Mouse (Mus musculus) brain, embryonic 14.5 days (tissue): ENCODE results near the gene Nhsl1.

Source experiments
- CTCF ChIP-seq: fragments of 200-500 bp; IDR thresholded peaks from 2 replicates; pipeline ENCODE4 v1.5.1; 2012; ENCODE audit warnings: inconsistent platforms, mild to moderate bottlenecking, moderate library complexity, borderline replicate concordance; ENCODE audit not compliant: insufficient read depth, insufficient read length; ENCODE audit errors: extremely low read depth
- POLR2A ChIP-seq: fragments of 200-500 bp; IDR thresholded peaks from 2 replicates; pipeline ENCODE4 v1.6.1; 2012; ENCODE audit warnings: mild to moderate bottlenecking, inconsistent platforms, borderline replicate concordance; ENCODE audit not compliant: poor library complexity, insufficient read depth, insufficient read length, severe bottlenecking; ENCODE audit errors: extremely low read depth

- TF ChIP-seq CTCF (no peak), POLR2A (no peak)
These were observed 35.3 kb downstream of the Nhsl1 start for GRCm38 (mm10) chr10:18354103-18354502.
